8 mouse cellular contexts compared by ENCODE assay signal in genomic region chr5:29274746-29275145, GRCm38 (mm10).
DNase-seq lines count a peak whose midpoint lies in the region.

No protein-coding gene starts in this region.

- intact Hi-C loops in heart, postnatal 10 days (cut with DNase I) = loop anchor here (5.0 to 10.0 kb wide), 2 partner anchors 240 to 822 kb away; no protein-coding TSS in a partner anchor

- DNase-seq in heart, postnatal 10 days = peak; percentile 6 to 15
- no peak for DNase-seq in heart, adult 11 months
- peak; percentile 16 for DNase-seq in lung, postnatal 10 days
- DNase-seq in lung, adult 18-20 months = no peak
- peak; percentile 35 for DNase-seq in adipocyte (ENCODE audit: low spot score)
- peak; percentile 36 for DNase-seq in naive thymus-derived CD4-positive, alpha-beta T cell, adult 2 months (ENCODE audit: low read depth)
- DNase-seq in frontal cortex, postnatal 14 days (ENCODE audit: low spot score in 2 of 2) = no peak
- no peak for DNase-seq in left cerebral cortex, adult 9 months (ENCODE audit: low spot score in 2 of 2)

Comparison
In these comparisons a context has a peak if more than half of its experiments do, and no peak if none do; other contexts are left out.
1. DNase-seq: peak in heart, postnatal 10 days (2 of 2), lung, postnatal 10 days (single experiment), adipocyte (single experiment) and naive thymus-derived CD4-positive, alpha-beta T cell, adult 2 months (single experiment); none in heart, adult 11 months (single experiment), lung, adult 18-20 months (0 of 2), frontal cortex, postnatal 14 days (0 of 2) and left cerebral cortex, adult 9 months (0 of 2).